Mouse (Mus musculus) embryonic fibroblast, embryonic 13.5 days (primary cell): ENCODE measurements around the gene Trub1. TPM values are rescaled to one million over a fixed set of nuclear protein-coding genes. Genes with fewer than 3 reads are reported as not detected.

Experiments
- H3K27ac ChIP-seq: 2 replicates; pipeline ENCODE4 v1.5.1; 2012; ENCODE audit warnings: low read length, control low read depth, inconsistent platforms; ENCODE audit not compliant: insufficient read depth
- H3K4me1 ChIP-seq: 2 replicates; pipeline ENCODE4 v1.6.1; 2011; ENCODE audit warnings: low read length; ENCODE audit not compliant: control insufficient read depth, insufficient read depth
- H3K4me3 ChIP-seq: 2 replicates; pipeline ENCODE4 v1.5.1; 2011; ENCODE audit warnings: mild to moderate bottlenecking, control low read depth, low read length; ENCODE audit not compliant: insufficient read depth
- CTCF ChIP-seq: IDR thresholded peaks from 2 replicates; pipeline ENCODE4 v1.5.1; 2011; ENCODE audit warnings: mild to moderate bottlenecking, control low read depth, low read length, moderate library complexity, borderline replicate concordance; ENCODE audit not compliant: insufficient read depth
- POLR2A ChIP-seq: IDR thresholded peaks from 2 replicates; pipeline ENCODE4 v1.6.1; 2011; ENCODE audit warnings: low read depth, mild to moderate bottlenecking, control low read depth, low read length, moderate library complexity
- polyA plus RNA-seq: library from polyadenylated mRNA; stranded (reverse); fragments of >200 nt; gene quantifications from 2 replicates; pipeline ENCODE4 v1.2.4, GENCODE M21; 2011; ENCODE audit warnings: low read depth; ENCODE audit not compliant: missing spikeins, insufficient read length

The Trub1 gene
- polyA plus RNA-seq, 1 experiment = 11.8 TPM

DNA sequence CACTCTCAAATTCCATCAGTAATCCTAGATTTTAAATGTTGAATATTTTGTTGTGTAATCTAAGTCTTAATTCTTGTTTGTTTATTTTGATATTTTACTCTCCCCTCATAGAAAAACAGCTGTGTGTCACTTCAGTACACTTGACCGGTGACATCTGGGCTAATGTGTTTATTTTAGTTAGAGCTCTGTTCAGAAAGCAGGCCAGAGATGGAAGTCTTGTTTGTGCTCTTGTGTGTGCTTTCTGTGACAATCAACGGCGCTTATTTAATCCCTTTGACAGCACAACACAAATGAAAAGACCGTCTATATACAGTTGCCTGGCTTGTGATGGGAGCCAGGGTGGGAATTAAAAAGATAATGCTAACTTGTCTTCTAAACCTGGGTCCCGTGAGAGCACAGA, 53.9 kb downstream of the Trub1 start:
- Histone ChIP-seq H3K4me3 (no peak overlapping the region), H3K27ac (no peak overlapping the region), H3K4me1 (peaks cover 4% of the 10 kb centered on the region; the same call in 1 of the 2 replicates)
- no peak for TF ChIP-seq POLR2A

DNA sequence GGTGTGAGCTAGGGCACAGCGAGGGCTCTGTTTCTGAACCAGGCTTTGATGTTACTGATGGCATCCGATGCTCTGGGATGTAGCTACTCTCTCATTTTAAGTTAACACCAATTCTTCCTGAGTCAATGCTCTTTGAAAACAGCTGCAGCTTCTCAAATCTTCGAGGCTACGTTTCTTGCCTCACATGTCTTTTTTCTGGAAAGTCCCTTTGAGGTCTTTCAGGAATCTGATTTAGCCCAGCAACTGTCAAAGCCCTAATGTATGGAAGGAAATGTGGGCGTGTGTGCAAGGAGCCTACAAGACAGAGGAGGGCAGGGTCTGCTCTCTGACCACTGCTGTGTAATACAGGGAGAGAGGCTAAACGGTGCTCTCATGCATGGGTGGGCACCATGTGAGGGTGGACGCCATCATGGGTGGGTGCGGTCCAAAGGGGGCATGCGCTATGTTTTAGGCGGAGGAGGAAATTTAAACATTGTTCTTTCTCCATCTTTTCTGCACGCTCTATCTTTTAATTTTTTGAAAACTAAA, 55.6 kb downstream of the Trub1 start:
- TF ChIP-seq POLR2A (no peak), CTCF (no peak)
- Histone ChIP-seq H3K27ac (no peak overlapping the region), H3K4me3 (no peak overlapping the region), H3K4me1 (peaks cover 4% of the 10 kb centered on the region; the same call in 1 of the 2 replicates)

DNA sequence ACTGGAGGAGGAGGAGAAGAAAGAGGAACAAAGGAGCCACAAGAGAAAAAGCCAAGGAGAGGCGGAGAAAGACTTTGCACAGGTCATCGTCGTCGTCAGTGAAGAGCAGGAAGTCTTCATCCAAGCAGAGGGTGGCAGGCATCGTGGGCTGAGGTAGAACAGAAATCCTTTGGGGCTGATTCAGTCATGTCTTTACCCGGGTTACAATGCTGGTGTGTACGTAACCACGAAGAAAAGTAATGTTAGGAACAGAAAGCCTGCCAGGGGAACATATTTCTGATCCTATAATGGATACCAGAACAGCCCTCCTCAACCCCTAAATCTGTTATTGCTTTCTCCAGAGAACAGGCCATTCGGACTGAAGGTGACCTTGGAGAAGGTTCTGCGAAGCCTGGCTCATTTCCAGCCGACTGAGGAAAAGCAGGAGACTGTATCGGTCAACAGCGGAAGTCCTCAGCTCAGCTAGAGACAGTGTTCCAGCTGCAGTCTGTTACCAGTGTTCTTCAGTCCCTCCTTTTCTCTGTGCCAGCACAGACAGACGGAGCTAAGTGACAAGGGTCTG, 57.1 kb downstream of the Trub1 start:
- H3K27ac ChIP-seq = peak overlapping the region; percentile 5
- H3K4me1 ChIP-seq = peaks cover 4% of the 10 kb centered on the region; the same call in 1 of the 2 replicates
- TF ChIP-seq CTCF (no peak), POLR2A (no peak)

DNA sequence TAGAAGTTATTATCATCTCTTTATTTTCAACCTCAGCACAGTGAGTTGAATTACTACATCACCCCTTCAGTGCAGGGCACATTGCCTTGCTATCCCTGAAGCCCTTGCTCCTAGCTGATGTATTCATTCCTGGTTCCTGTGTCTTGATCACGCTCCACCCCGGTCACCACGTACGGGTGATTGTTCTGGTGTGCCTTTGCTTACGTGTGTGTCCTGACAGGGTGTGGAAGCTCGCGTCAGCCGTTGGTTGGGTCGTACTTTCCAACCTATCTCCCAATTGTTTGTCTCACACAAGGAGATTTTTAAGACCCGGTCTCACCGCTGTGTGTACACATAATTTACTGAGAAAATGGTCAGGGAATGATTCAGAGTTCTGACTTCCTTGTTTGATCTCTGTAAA, 58.1 kb downstream of the Trub1 start:
- no peak overlapping the region for H3K27ac ChIP-seq
- H3K4me1 ChIP-seq = peaks cover 4% of the 10 kb centered on the region; the same call in 1 of the 2 replicates
- H3K4me3 ChIP-seq = no peak overlapping the region
- TF ChIP-seq CTCF (no peak), POLR2A (no peak)

More for the DNA sequence above, 57.1 kb downstream of the Trub1 start:
- H3K4me3 ChIP-seq = no peak overlapping the region

DNA sequence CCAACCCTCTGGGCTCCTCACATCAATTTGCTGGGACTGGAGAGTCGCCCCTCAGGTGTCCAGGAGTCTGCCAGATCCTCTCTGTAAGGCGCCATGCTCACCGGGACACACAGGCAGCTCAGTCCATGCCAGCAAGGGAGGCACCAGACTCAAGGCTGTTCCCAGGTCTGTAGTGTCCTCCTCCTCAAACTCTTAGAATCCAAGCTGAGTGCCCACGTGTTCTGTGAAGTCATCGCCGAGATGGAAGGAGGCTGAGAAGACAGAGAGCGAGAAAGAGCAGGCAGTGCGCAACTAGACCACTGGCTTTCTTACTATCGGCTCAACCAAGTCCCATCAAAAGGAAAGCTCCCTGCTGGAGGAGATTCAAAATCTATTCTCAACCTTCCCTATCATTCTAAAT, 60.4 kb downstream of the Trub1 start:
- TF ChIP-seq POLR2A = no peak
- TF ChIP-seq CTCF = no peak
- Histone ChIP-seq H3K4me1 (peaks cover 4% of the 10 kb centered on the region; the same call in 1 of the 2 replicates), H3K4me3 (no peak overlapping the region), H3K27ac (no peak overlapping the region)

DNA sequence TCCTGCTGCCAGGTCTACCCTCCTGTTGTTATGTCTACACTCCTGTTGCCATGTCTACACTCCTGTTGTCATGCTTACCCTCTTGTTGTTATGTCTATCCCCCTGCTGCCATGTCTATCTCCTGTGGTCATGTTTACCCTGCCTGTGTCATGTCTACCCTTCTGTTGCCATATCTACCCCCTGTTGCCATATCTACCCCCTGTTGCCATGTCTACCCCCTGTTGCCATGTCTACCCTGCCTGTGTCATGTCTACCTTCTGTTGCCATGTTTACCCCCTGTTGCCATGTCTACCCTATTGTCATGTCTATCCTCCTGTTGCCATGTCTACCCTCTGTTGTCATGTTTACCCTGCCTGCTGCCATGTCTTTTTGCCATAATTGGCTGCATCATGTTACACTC, 69.0 kb downstream of the Trub1 start:
- no peak overlapping the region for H3K4me3 ChIP-seq
- H3K27ac ChIP-seq = no peak overlapping the region
- TF ChIP-seq POLR2A (no peak), CTCF (no peak)
- H3K4me1 ChIP-seq = 0 out of 2 replicates have a peak, but pooled peaks cover 2% of the 10 kb centered on the region

DNA sequence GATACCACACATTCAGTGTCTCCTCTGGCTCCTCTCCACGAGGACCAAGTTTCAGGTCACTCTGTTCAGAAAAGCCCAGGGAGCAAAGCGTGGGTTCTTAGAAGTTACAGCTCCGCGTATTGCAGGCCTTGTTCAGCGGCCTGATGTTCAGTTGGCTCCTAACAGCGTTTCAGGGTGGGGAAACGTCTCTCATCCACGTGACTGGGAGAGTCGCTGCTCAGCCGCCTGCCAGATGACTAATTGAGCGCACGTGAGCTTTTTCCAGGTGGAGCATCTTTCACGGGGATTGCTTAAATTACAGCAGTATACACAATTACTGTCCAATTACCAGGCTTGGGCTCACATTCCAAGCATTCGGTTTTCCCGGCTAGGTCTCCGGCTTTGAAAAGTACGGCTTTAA, 70.7 kb downstream of the Trub1 start:
- H3K4me1 ChIP-seq = 0 out of 2 replicates have a peak, but pooled peaks cover 2% of the 10 kb centered on the region
- no peak overlapping the region for H3K4me3 ChIP-seq
- no peak overlapping the region for H3K27ac ChIP-seq
- TF ChIP-seq CTCF (no peak), POLR2A (no peak)

DNA sequence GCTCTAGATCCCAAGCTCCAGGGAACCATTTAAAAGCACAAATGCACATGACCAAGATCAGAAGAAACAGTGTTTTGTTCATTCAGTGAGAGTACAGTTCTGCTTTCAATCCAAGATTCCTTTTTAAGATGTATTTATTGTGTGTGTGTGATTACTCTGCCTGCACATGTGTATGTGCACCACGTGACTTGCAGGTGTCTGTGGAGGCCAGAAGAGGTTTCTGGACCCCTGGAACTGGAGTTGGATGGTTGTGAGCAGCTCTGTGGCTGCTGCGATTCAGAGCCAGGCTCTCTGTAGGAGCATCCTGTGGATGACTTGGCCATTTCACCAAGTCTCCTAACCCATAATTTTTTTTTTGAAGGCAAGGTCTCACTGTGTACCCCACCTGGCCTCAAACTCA, 73.0 kb downstream of the Trub1 start:
- no peak for TF ChIP-seq POLR2A
- TF ChIP-seq CTCF = no peak
- Histone ChIP-seq H3K27ac (no peak overlapping the region), H3K4me3 (no peak overlapping the region), H3K4me1 (0 out of 2 replicates have a peak, but pooled peaks cover 2% of the 10 kb centered on the region)

DNA sequence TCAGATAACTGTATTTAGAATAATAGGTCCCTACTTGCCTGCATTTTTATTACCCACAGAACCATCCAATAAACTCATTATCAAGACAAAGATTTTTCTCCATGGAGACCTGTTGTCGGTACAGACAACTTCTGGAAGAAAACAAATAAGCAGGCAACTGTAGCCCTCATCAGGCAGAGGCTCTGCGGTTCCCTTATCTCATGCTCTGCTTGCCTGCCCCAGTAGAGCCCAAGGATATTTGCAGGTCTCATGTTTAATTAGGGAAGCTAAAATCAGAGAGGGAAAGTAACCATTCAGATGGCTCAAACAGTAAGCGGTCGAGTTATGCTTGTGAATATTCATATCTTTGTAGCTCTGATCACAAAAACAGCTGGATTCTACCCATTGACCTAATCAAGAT, 77.5 kb downstream of the Trub1 start:
- no peak overlapping the region for H3K4me3 ChIP-seq
- no peak overlapping the region for H3K27ac ChIP-seq
- TF ChIP-seq CTCF = no peak
- TF ChIP-seq POLR2A = no peak
- H3K4me1 ChIP-seq = no peaks in the 10 kb centered on the region

DNA sequence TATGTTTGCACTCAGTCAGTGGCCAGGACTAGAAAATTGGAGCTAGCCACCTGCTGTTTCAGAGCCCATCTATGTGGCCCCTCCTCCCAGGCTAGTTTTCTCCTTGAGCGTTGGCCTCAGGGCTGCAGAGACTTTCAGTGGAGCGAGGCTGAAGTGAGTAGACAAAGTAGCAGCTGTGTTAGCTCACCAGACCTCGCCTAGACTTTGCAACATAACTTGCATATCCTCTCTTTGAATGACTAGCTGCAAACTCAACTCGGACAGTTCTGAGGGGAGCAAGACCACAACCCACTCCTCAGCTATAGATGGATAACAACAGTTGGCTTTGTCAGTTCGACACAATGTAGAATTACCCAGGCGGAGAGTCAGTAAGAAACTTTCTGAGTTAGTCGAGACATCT, 81.5 kb downstream of the Trub1 start:
- Histone ChIP-seq H3K4me3 (no peak overlapping the region), H3K27ac (no peak overlapping the region), H3K4me1 (no peaks in the 10 kb centered on the region)
- no peak for TF ChIP-seq POLR2A
- TF ChIP-seq CTCF = no peak

DNA sequence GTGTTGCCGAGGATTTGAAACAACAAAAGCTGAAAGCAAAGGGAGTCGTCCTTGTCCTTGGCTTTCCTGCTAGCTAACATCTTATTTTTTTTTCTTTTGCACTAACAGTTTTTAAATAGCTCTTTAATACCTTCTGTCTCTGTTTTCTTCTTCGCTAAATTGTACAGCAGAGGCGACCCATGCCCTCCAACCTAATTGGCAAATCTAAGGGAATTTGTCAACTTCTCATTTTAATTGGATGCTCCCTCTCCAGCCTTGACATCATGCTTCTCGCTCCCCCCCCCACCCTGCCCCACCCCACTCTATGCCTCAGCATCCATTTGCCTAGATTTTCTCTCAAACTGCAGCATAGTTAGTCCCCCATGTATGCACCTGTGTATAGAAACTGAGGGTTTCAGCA, 83.8 kb downstream of the Trub1 start:
- H3K27ac ChIP-seq = no peak overlapping the region
- H3K4me3 ChIP-seq = no peak overlapping the region
- no peak for TF ChIP-seq CTCF
- TF ChIP-seq POLR2A = no peak
- H3K4me1 ChIP-seq = no peaks in the 10 kb centered on the region
